Mouse (Mus musculus) embryo, embryonic 11 days (tissue): Measurements from ENCODE around the gene Vmn1r131.
"Not testable (repeated sequence)": the region's sequence is repeated elsewhere in the genome, so short reads cannot be mapped to it uniquely, and the experiment has no call there.

Experiments
- DNase-seq: peaks from one replicate; pipeline ENCODE4 v3.0.0-alpha.2; 2015

Gene Vmn1r131

GRCm38 (mm10) chr7:21545990-21546389 is at the start of gene Vmn1r131:
Vmn1r131 (minus strand) TSS chr7:21546090.
- DNase-seq, result not testable (repeated sequence)

- not testable (repeated sequence) for DNase-seq
Measured at GRCm38 (mm10) chr7:21511480-21511879, 34.4 kb downstream of the Vmn1r131 start, which contains the start of gene Vmn1r130. Vmn1r130 (plus strand) TSS chr7:21511780.
